Mouse (Mus musculus): ENCODE data around the gene Emg1.

DNA sequence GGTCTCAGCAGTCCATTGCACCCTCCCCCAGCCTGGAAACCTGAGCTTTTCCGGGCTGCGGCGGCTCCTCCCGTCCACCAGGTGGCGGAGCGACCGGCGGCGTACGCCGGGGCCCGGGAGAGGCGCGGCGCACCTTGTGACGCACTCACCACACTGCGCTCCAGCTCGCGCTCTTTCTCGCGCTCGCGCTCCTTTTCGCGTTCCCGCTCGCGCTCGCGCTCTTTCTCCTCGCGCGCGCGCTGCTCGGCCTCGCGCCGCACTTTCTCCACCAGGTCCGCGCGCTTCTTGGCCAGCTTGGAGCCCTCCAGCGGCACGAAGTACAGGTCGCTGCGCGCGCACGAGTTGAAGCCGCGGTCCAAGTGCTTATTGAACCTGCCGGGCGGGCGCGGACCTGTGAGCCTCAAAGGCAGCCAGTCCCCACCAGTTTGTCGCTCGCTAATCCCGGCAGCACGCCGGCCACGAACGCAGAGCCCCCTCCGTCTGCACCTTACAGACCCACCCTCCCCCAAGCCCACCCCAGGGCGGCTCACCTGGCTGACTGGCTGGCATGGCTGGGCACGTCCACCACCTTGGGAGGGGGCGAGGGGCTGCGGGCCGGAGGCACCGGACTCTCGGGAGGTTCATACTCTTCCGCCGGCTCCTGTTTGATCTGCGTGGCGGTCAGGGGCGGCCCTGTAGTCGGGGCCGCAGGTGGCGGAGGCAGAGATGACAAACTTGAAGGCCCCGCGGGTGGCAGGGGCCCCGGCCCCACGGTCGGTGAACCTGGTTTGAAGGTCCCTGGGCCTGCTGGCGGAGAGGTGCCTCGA lies 33.7 kb upstream of the Emg1 start:
- TF ChIP-seq CTCF (IDR thresholded peaks at IDR 0.05) (peak; percentile 94), EP300 (IDR thresholded peaks at IDR 0.05) (no peak)

Data from lung, postnatal 0 days (tissue).